In genomic region chr5:100037965-100038713, GRCm38 (mm10) we compare ENCODE assay signal across 8 mouse cellular contexts. TPM values are rescaled to one million over a fixed set of nuclear protein-coding genes. Genes with fewer than 3 reads are reported as not detected.
DNase-seq lines count a peak whose midpoint lies in the region; ATAC-seq and TF ChIP-seq lines count a peak whose summit lies in the region.

No protein-coding gene starts in this region.

- H3K4me3 ChIP-seq in bone marrow macrophage, adult 2 months (ENCODE audit: insufficient read depth, low read length): peak overlapping the region; percentile 94
- H3K4me3 ChIP-seq in embryonic facial prominence, embryonic 15.5 days (replicated peaks): peak overlapping the region; percentile 98
- H3K4me3 ChIP-seq in heart, embryonic 10.5 days: peak overlapping the region; percentile 98
- H3K4me3 ChIP-seq in kidney, embryonic 16.5 days (ENCODE audit: low read length): peak overlapping the region; percentile 96

- 1% methylated on average over 43 of the region's 45 CpGs for WGBS in embryonic facial prominence, embryonic 15.5 days
- 1% methylated on average over 44 of the region's 45 CpGs for WGBS in heart, embryonic 10.5 days
- WGBS in kidney, embryonic 16.5 days: under 1% methylated on average over 40 of the region's 45 CpGs

- peaks cover 13% of the 10 kb centered on the region for H3K4me1 ChIP-seq in bone marrow macrophage, adult 2 months (ENCODE audit: control insufficient read depth, insufficient read depth, low read length)
- H3K4me1 ChIP-seq in embryonic facial prominence, embryonic 15.5 days: peaks cover 30% of the 10 kb centered on the region
- peaks cover 19% of the 10 kb centered on the region for H3K4me1 ChIP-seq in heart, embryonic 10.5 days
- H3K4me1 ChIP-seq in kidney, embryonic 16.5 days (ENCODE audit: insufficient read depth, low read length): peaks cover 21% of the 10 kb centered on the region; the same call in 1 of the 2 replicates

- no peaks in the 10 kb centered on the region for H3K9me3 ChIP-seq in embryonic facial prominence, embryonic 15.5 days (replicated peaks)
- H3K9me3 ChIP-seq in heart, embryonic 10.5 days: no peaks in the 10 kb centered on the region
- H3K9me3 ChIP-seq in kidney, embryonic 16.5 days (ENCODE audit: low read length): no peaks in the 10 kb centered on the region

- peaks cover 23% of the 10 kb centered on the region for H3K36me3 ChIP-seq in embryonic facial prominence, embryonic 15.5 days
- H3K36me3 ChIP-seq in heart, embryonic 10.5 days: peaks cover 54% of the 10 kb centered on the region
- H3K36me3 ChIP-seq in kidney, embryonic 16.5 days (ENCODE audit: insufficient read depth, low read length): peaks cover 37% of the 10 kb centered on the region

- H3K9ac ChIP-seq in embryonic facial prominence, embryonic 15.5 days: peak overlapping the region; percentile 98
- peak overlapping the region; percentile 96 for H3K9ac ChIP-seq in kidney, embryonic 16.5 days (replicated peaks; ENCODE audit: low read length)

- no peak for TF ChIP-seq POLR2A in bone marrow macrophage, adult 2 months (IDR thresholded peaks at IDR 0.05; ENCODE audit: borderline replicate concordance, low read depth, low read length)

- peak overlapping the region; percentile 83 for H3K4me2 ChIP-seq in embryonic facial prominence, embryonic 15.5 days (replicated peaks)
- peak overlapping the region; percentile 94 for H3K4me2 ChIP-seq in kidney, embryonic 16.5 days (replicated peaks; ENCODE audit: low read depth, low read length)

- no peak; the same call in 1 of the 2 replicates for TF ChIP-seq CTCF in bone marrow macrophage, adult 2 months (IDR thresholded peaks at IDR 0.05; ENCODE audit: low read depth, low read length)

- H3K27me3 ChIP-seq in embryonic facial prominence, embryonic 15.5 days: no peaks in the 10 kb centered on the region
- H3K27me3 ChIP-seq in heart, embryonic 10.5 days (ENCODE audit: insufficient read depth, poor library complexity, severe bottlenecking): no peaks in the 10 kb centered on the region
- no peaks in the 10 kb centered on the region for H3K27me3 ChIP-seq in kidney, embryonic 16.5 days (ENCODE audit: insufficient read depth, low read length)

- H3K27ac ChIP-seq in bone marrow macrophage, adult 2 months (ENCODE audit: insufficient read depth, low read depth, low read length): peak overlapping the region; percentile 89
- peak overlapping the region; percentile 99 for H3K27ac ChIP-seq in embryonic facial prominence, embryonic 15.5 days (replicated peaks)
- peak overlapping the region; percentile 99 for H3K27ac ChIP-seq in heart, embryonic 10.5 days
- peak overlapping the region; percentile 98 for H3K27ac ChIP-seq in kidney, embryonic 16.5 days (ENCODE audit: low read length)

- DNase-seq in 416B (ENCODE audit: low read depth) (peak; percentile 77), liver (peak; percentile 93)
- DNase-seq in heart, embryonic 10.5 days (ENCODE audit: low spot score): peak; percentile 94
- DNase-seq in monocyte, adult 2 months (ENCODE audit: low read depth in 1 of 2, low spot score in 2 of 2): peak; percentile 40 to 73
- peak; percentile 87 to 89 for DNase-seq in spleen, postnatal 36 days (ENCODE audit: low spot score in 2 of 2)

- ATAC-seq in embryonic facial prominence, embryonic 15.5 days (ENCODE audit: insufficient number of reproducible peaks, low FRiP score, low TSS enrichment, low read depth): peak; percentile 40
- peak; percentile 49 for ATAC-seq in kidney, embryonic 16.5 days (ENCODE audit: low FRiP score, low TSS enrichment)

RNA-seq across cellular contexts. Expression of gene Hnrnpdl, which starts 1.3 kb away (rescaled TPM):
- polyA plus RNA-seq in bone marrow macrophage, adult 2 months (2012; ENCODE audit: insufficient read depth, insufficient read length, missing spikeins): 130 and 144 TPM in 2 replicates
- 149 and 152 TPM in 2 replicates for polyA plus RNA-seq in embryonic facial prominence, embryonic 15.5 days (2015; fragmentation: Nextera tagmentation; extraction: Ambion mirVana)
- 116 and 157 TPM in 2 replicates for polyA plus RNA-seq in heart, embryonic 10.5 days (2016; fragmentation: Nextera tagmentation; extraction: Ambion mirVana)
- polyA plus RNA-seq in kidney, embryonic 16.5 days (2015; fragmentation: Nextera tagmentation; extraction: Ambion mirVana): 153 and 162 TPM in 2 replicates

RNA-seq across cellular contexts. Expression of gene Enoph1, which starts 1.6 kb away (rescaled TPM):
- polyA plus RNA-seq in bone marrow macrophage, adult 2 months (2012; ENCODE audit: insufficient read depth, insufficient read length, missing spikeins): 14.4 and 16.2 TPM in 2 replicates
- polyA plus RNA-seq in embryonic facial prominence, embryonic 15.5 days (2015; fragmentation: Nextera tagmentation; extraction: Ambion mirVana): 41.5 and 41.9 TPM in 2 replicates
- 34.1 and 46.5 TPM in 2 replicates for polyA plus RNA-seq in heart, embryonic 10.5 days (2016; fragmentation: Nextera tagmentation; extraction: Ambion mirVana)
- 47.7 and 52.1 TPM in 2 replicates for polyA plus RNA-seq in kidney, embryonic 16.5 days (2015; fragmentation: Nextera tagmentation; extraction: Ambion mirVana)

RNA-seq across cellular contexts. Expression of gene 4930524J08Rik, which starts 59.3 kb away (rescaled TPM):
- polyA plus RNA-seq in bone marrow macrophage, adult 2 months (2012; ENCODE audit: insufficient read depth, insufficient read length, missing spikeins): 2.8 TPM in 2 replicates
- 1.7 and 3.5 TPM in 2 replicates for polyA plus RNA-seq in embryonic facial prominence, embryonic 15.5 days (2015; fragmentation: Nextera tagmentation; extraction: Ambion mirVana)
- 1.1 and 1.3 TPM in 2 replicates for polyA plus RNA-seq in heart, embryonic 10.5 days (2016; fragmentation: Nextera tagmentation; extraction: Ambion mirVana)
- 1.5 and 2.0 TPM in 2 replicates for polyA plus RNA-seq in kidney, embryonic 16.5 days (2015; fragmentation: Nextera tagmentation; extraction: Ambion mirVana)

RNA-seq across cellular contexts. Expression of gene Hnrnpd, which starts 59.4 kb away (rescaled TPM):
- polyA plus RNA-seq in bone marrow macrophage, adult 2 months (2012; ENCODE audit: insufficient read depth, insufficient read length, missing spikeins): 222 and 223 TPM in 2 replicates
- polyA plus RNA-seq in embryonic facial prominence, embryonic 15.5 days (2015; fragmentation: Nextera tagmentation; extraction: Ambion mirVana): 180 and 195 TPM in 2 replicates
- polyA plus RNA-seq in heart, embryonic 10.5 days (2016; fragmentation: Nextera tagmentation; extraction: Ambion mirVana): 139 and 334 TPM in 2 replicates
- polyA plus RNA-seq in kidney, embryonic 16.5 days (2015; fragmentation: Nextera tagmentation; extraction: Ambion mirVana): 57.2 and 84.8 TPM in 2 replicates

Comparison
In these comparisons a context has a peak if more than half of its experiments do, and no peak if none do; other contexts are left out.
1. Peak in every context shown above with its lines: DNase-seq, ATAC-seq, H3K4me3 ChIP-seq and H3K27ac ChIP-seq.